Mouse (Mus musculus): ENCODE measurements around the gene Doc2g. TPM values are rescaled to one million over a fixed set of nuclear protein-coding genes. Genes with fewer than 3 reads are reported as not detected.
A peak's percentile ranks its signal among the peaks of the same experiment; 100 is the strongest.
"Not testable (repeated sequence)": the region's sequence is repeated elsewhere in the genome, so short reads cannot be mapped to it uniquely, and the experiment has no call there.

The Doc2g gene
- 2.4 and 3.4 TPM in 2 replicates for polyA plus RNA-seq (2015; fragmentation: Nextera tagmentation; extraction: Ambion mirVana)

GRCm38 (mm10) chr19:4003112-4003511, at the start of gene Doc2g:
Gene Doc2g (plus strand): TSS chr19:4003313.
- Histone ChIP-seq H3K36me3 (ENCODE audit: control insufficient read depth, insufficient read depth, low read length) (peaks cover 9% of the 10 kb centered on the region), H3K27me3 (replicated peaks; ENCODE audit: control insufficient read depth, insufficient read depth, low read length) (no peaks in the 10 kb centered on the region), H3K4me3 (ENCODE audit: low read length) (no peak within 1 kb of the TSS), H3K27ac (ENCODE audit: low read length) (no peak within 1 kb of the TSS), H3K9me3 (ENCODE audit: control insufficient read depth, low read length) (no peaks in the 10 kb centered on the region), H3K4me1 (ENCODE audit: control insufficient read depth, insufficient read depth, low read length) (peaks cover 23% of the 10 kb centered on the region), H3K4me2 (ENCODE audit: low read depth, low read length) (no peak within 1 kb of the TSS), H3K9ac (ENCODE audit: low read depth, low read length) (no peak within 1 kb of the TSS)
- ATAC-seq: no peak
- WGBS: 65% methylated on average over 1 of the region's 1 CpGs

GRCm38 (mm10) chr19:3955033-3955432, 48.1 kb upstream of the Doc2g start:
- Histone ChIP-seq H3K4me1 (ENCODE audit: control insufficient read depth, insufficient read depth, low read length) (peaks cover 3% of the 10 kb centered on the region; the same call in 1 of the 2 replicates), H3K27me3 (replicated peaks; ENCODE audit: control insufficient read depth, insufficient read depth, low read length) (no peaks in the 10 kb centered on the region), H3K9me3 (ENCODE audit: control insufficient read depth, low read length) (no peaks in the 10 kb centered on the region), H3K36me3 (ENCODE audit: control insufficient read depth, insufficient read depth, low read length) (no peaks in the 10 kb centered on the region), H3K9ac (ENCODE audit: low read depth, low read length) (no peak overlapping the region), H3K27ac (ENCODE audit: low read length) (no peak overlapping the region), H3K4me3 (ENCODE audit: low read length) (no peak overlapping the region), H3K4me2 (ENCODE audit: low read depth, low read length) (no peak overlapping the region)
- WGBS: 72% methylated on average over 3 of the region's 3 CpGs
- no peak for ATAC-seq

GRCm38 (mm10) chr19:3955804-3956203, 47.3 kb upstream of the Doc2g start:
- Histone ChIP-seq H3K27me3 (replicated peaks; ENCODE audit: control insufficient read depth, insufficient read depth, low read length) (no peaks in the 10 kb centered on the region), H3K9ac (ENCODE audit: low read depth, low read length) (no peak overlapping the region), H3K4me3 (ENCODE audit: low read length) (no peak overlapping the region), H3K36me3 (ENCODE audit: control insufficient read depth, insufficient read depth, low read length) (no peaks in the 10 kb centered on the region), H3K4me2 (ENCODE audit: low read depth, low read length) (no peak overlapping the region), H3K9me3 (ENCODE audit: control insufficient read depth, low read length) (no peaks in the 10 kb centered on the region), H3K27ac (ENCODE audit: low read length) (no peak overlapping the region), H3K4me1 (ENCODE audit: control insufficient read depth, insufficient read depth, low read length) (peaks cover 3% of the 10 kb centered on the region; the same call in 1 of the 2 replicates)
- peak; percentile 80 for ATAC-seq
- WGBS: 31% methylated on average over 4 of the region's 4 CpGs

GRCm38 (mm10) chr19:3957296-3958036, 45.6 kb upstream of the Doc2g start:
- H3K4me3 ChIP-seq (ENCODE audit: low read length); H3K4me1 ChIP-seq (ENCODE audit: control insufficient read depth, insufficient read depth, low read length); H3K27ac ChIP-seq (ENCODE audit: low read length); H3K36me3 ChIP-seq (ENCODE audit: control insufficient read depth, insufficient read depth, low read length); ATAC-seq; H3K4me2 ChIP-seq (ENCODE audit: low read depth, low read length); H3K9ac ChIP-seq (ENCODE audit: low read depth, low read length); H3K9me3 ChIP-seq (ENCODE audit: control insufficient read depth, low read length); H3K27me3 ChIP-seq (replicated peaks; ENCODE audit: control insufficient read depth, insufficient read depth, low read length): not testable (repeated sequence)
- 78% methylated on average over 5 of the region's 5 CpGs for WGBS

GRCm38 (mm10) chr19:3958470-3958869, 44.6 kb upstream of the Doc2g start, which contains the start of gene Aldh3b3:
Gene Aldh3b3 (plus strand): TSS chr19:3958645.
- H3K9me3 ChIP-seq (ENCODE audit: control insufficient read depth, low read length): no peaks in the 10 kb centered on the region
- 71% methylated on average over 4 of the region's 4 CpGs for WGBS
- H3K27ac ChIP-seq (ENCODE audit: low read length): no peak within 1 kb of the TSS
- no peak within 1 kb of the TSS for H3K4me3 ChIP-seq (ENCODE audit: low read length)
- no peaks in the 10 kb centered on the region for H3K36me3 ChIP-seq (ENCODE audit: control insufficient read depth, insufficient read depth, low read length)
- no peaks in the 10 kb centered on the region for H3K27me3 ChIP-seq (replicated peaks; ENCODE audit: control insufficient read depth, insufficient read depth, low read length)
- no peak within 1 kb of the TSS for H3K4me2 ChIP-seq (ENCODE audit: low read depth, low read length)
- peaks cover 3% of the 10 kb centered on the region; the same call in 1 of the 2 replicates for H3K4me1 ChIP-seq (ENCODE audit: control insufficient read depth, insufficient read depth, low read length)
- ATAC-seq: no peak
- no peak within 1 kb of the TSS for H3K9ac ChIP-seq (ENCODE audit: low read depth, low read length)

GRCm38 (mm10) chr19:3959030-3959429, 44.1 kb upstream of the Doc2g start:
- no peaks in the 10 kb centered on the region for H3K36me3 ChIP-seq (ENCODE audit: control insufficient read depth, insufficient read depth, low read length)
- H3K4me3 ChIP-seq (ENCODE audit: low read length): no peak overlapping the region
- H3K4me2 ChIP-seq (ENCODE audit: low read depth, low read length): no peak overlapping the region
- H3K9ac ChIP-seq (ENCODE audit: low read depth, low read length): no peak overlapping the region
- H3K27ac ChIP-seq (ENCODE audit: low read length): no peak overlapping the region
- no peak for ATAC-seq
- H3K9me3 ChIP-seq (ENCODE audit: control insufficient read depth, low read length): no peaks in the 10 kb centered on the region
- no peaks in the 10 kb centered on the region for H3K27me3 ChIP-seq (replicated peaks; ENCODE audit: control insufficient read depth, insufficient read depth, low read length)
- H3K4me1 ChIP-seq (ENCODE audit: control insufficient read depth, insufficient read depth, low read length): peaks cover 3% of the 10 kb centered on the region; the same call in 1 of the 2 replicates

GRCm38 (mm10) chr19:3960211-3960610, 42.9 kb upstream of the Doc2g start:
- Histone ChIP-seq H3K4me3 (ENCODE audit: low read length) (no peak overlapping the region), H3K9me3 (ENCODE audit: control insufficient read depth, low read length) (no peaks in the 10 kb centered on the region), H3K27ac (ENCODE audit: low read length) (no peak overlapping the region), H3K4me2 (ENCODE audit: low read depth, low read length) (no peak overlapping the region), H3K4me1 (ENCODE audit: control insufficient read depth, insufficient read depth, low read length) (peaks cover 3% of the 10 kb centered on the region; the same call in 1 of the 2 replicates), H3K27me3 (replicated peaks; ENCODE audit: control insufficient read depth, insufficient read depth, low read length) (no peaks in the 10 kb centered on the region), H3K9ac (ENCODE audit: low read depth, low read length) (no peak overlapping the region), H3K36me3 (ENCODE audit: control insufficient read depth, insufficient read depth, low read length) (no peaks in the 10 kb centered on the region)
- ATAC-seq: no peak
- WGBS: 85% methylated on average over 5 of the region's 5 CpGs

- H3K9ac ChIP-seq (ENCODE audit: low read depth, low read length); H3K36me3 ChIP-seq (ENCODE audit: control insufficient read depth, insufficient read depth, low read length); H3K4me1 ChIP-seq (ENCODE audit: control insufficient read depth, insufficient read depth, low read length); H3K4me2 ChIP-seq (ENCODE audit: low read depth, low read length); ATAC-seq; H3K9me3 ChIP-seq (ENCODE audit: control insufficient read depth, low read length); H3K4me3 ChIP-seq (ENCODE audit: low read length); H3K27me3 ChIP-seq (replicated peaks; ENCODE audit: control insufficient read depth, insufficient read depth, low read length); H3K27ac ChIP-seq (ENCODE audit: low read length): not testable (repeated sequence)
- WGBS: 81% methylated on average over 6 of the region's 6 CpGs
These were observed 41.3 kb upstream of the Doc2g start for GRCm38 (mm10) chr19:3961805-3962204.

- no peak overlapping the region for H3K4me2 ChIP-seq (ENCODE audit: low read depth, low read length)
- H3K27ac ChIP-seq (ENCODE audit: low read length): no peak overlapping the region
- H3K36me3 ChIP-seq (ENCODE audit: control insufficient read depth, insufficient read depth, low read length): no peaks in the 10 kb centered on the region
- H3K9ac ChIP-seq (ENCODE audit: low read depth, low read length): no peak overlapping the region
- 19% methylated on average over 2 of the region's 2 CpGs for WGBS
- no peaks in the 10 kb centered on the region for H3K27me3 ChIP-seq (replicated peaks; ENCODE audit: control insufficient read depth, insufficient read depth, low read length)
- no peak overlapping the region for H3K4me3 ChIP-seq (ENCODE audit: low read length)
- no peaks in the 10 kb centered on the region for H3K4me1 ChIP-seq (ENCODE audit: control insufficient read depth, insufficient read depth, low read length)
- ATAC-seq: no peak
- H3K9me3 ChIP-seq (ENCODE audit: control insufficient read depth, low read length): no peaks in the 10 kb centered on the region
These were observed 40.6 kb upstream of the Doc2g start for GRCm38 (mm10) chr19:3962469-3962868.

GRCm38 (mm10) chr19:3964030-3964429, 39.1 kb upstream of the Doc2g start:
- no peak for ATAC-seq
- Histone ChIP-seq H3K27ac (ENCODE audit: low read length) (no peak overlapping the region), H3K36me3 (ENCODE audit: control insufficient read depth, insufficient read depth, low read length) (no peaks in the 10 kb centered on the region), H3K4me2 (ENCODE audit: low read depth, low read length) (no peak overlapping the region), H3K27me3 (replicated peaks; ENCODE audit: control insufficient read depth, insufficient read depth, low read length) (no peaks in the 10 kb centered on the region), H3K9ac (ENCODE audit: low read depth, low read length) (no peak overlapping the region), H3K9me3 (ENCODE audit: control insufficient read depth, low read length) (no peaks in the 10 kb centered on the region), H3K4me1 (ENCODE audit: control insufficient read depth, insufficient read depth, low read length) (no peaks in the 10 kb centered on the region), H3K4me3 (ENCODE audit: low read length) (no peak overlapping the region)
- WGBS: 69% methylated on average over 4 of the region's 4 CpGs

Data from intestine, embryonic 16.5 days (tissue).